Mouse (Mus musculus) left cerebral cortex, adult 6 months (tissue): Measurements from ENCODE around the gene Gm5089. TPM values are rescaled to one million over a fixed set of nuclear protein-coding genes. Genes with fewer than 3 reads are reported as not detected.

ENCODE experiments used
- long read RNA-seq, 2 experiments: library from polyadenylated mRNA; unstranded; transcript quantifications; one replicate each; pipeline ENCODE4 v2.0.0; 2019 to 2020
- polyA plus RNA-seq: library from polyadenylated mRNA; unstranded; fragments of <200 nt; fragmentation: Nextera tagmentation; gene quantifications from 2 replicates; pipeline ENCODE4 v1.2.3, GENCODE M21; 2021

The Gm5089 gene
- polyA plus RNA-seq, result not detected in 2 replicates
- long read RNA-seq, experiment 1, result 0 reads
- long read RNA-seq, experiment 2, result 0 reads

GRCm38 (mm10) chr14:122450496-122451382 lies at the start of gene Gm5089:
Gm5089 (minus strand) TSS chr14:122451115.

GRCm38 (mm10) chr14:122490441-122491328 lies 39.8 kb upstream of the Gm5089 start, which contains the start of gene Gm10837:
Gm10837 (plus strand) TSS chr14:122490586.

DNA sequence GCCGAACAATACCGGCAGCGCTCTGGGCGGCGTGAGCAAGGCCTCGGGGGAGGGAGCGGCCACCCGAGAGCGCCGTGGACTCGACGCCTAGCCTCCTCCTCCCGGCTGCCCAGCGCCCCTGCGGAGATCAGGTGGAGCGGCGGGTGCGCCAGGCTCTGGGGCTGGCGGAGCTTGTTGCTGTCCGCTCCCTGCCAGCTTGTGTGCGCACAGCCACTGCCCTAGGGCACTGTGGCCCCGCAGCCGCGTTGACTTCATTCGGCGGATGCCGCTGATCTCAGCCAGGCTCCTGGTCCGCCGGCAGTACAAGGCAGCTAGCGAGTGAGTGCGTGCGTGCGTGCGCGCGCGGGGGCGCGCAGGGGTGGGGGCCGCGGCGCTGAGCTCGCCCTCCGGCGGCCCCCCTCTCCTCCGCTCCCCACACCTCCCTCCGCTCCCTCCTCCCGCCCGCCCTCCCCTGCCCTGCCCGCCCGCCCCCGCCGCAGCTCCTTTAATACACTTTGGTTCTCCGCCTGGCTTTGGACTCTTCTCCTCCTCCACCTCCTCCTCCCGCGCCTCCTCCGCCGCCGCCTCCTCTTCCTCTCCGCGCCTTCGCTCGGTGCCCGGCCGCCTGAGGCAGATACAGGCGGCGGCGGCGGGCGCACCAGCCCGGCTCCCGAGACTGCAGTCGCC lies 24.1 kb upstream of the Gm5089 start, which contains the start of gene Zic2:
Gene Zic2, plus strand, starts transcription at position 545 of the 666 bp plus-strand sequence.

DNA sequence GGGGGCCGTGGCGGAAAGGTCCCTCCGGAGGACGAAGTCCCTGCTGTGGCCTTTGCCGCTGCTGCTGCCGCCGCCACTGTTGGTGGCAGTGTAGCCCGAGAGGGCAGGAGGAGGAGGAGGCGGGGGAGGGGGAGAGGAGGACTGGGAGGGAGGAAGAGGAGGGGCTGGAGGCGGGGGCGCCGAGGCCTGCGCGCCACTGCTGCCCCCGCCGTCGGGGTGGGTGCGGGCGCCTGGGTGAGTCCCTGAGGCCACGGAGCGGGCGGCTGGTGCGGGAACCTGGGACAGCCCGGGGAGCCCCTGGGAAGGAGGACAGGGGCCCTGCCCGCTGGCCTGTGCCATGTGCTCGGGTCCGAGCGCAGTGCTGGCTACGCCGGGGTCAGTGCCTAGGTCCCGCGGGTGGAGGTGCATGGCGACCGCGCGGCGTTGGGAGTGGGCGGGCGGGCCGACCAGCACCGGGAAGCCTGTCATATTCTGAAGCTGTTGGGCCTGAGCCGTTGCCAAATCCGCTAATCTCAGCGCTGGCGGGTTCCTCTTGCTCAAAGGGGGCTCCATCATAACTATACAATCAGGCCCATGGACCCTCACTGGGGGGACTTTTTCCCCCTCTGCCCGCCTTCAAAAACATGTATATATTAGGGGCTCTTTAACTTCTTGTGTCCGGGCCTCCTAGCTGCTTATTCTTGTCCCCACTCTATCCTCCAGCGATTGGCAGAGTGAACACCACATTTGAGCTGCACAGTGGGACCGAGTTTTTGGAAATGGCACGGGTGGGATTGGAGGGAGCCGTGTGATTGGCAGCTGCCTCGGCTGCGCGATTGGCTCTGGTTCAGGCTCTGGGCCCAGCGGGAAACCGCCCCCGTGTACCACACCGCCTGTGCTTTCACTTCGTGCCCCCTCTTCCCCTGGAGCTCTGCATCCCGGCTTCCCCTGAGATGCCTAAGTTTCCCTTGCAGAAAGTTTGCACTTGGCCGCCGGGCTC lies 14.1 kb upstream of the Gm5089 start, which contains the start of gene Zic5:
Gene Zic5, minus strand, starts transcription at position 915 of the 979 bp plus-strand sequence.

Other genes starting within 250 kb of the Gm5089 start
- 1.1 and 1.2 TPM in 2 replicates for gene Zic5, start 14.6 kb upstream of the Gm5089 start, polyA plus RNA-seq
- gene Zic2, start 24.3 kb upstream of the Gm5089 start, polyA plus RNA-seq, result 2.0 and 4.1 TPM in 2 replicates
- not detected in 2 replicates for gene Gm10837, start 39.5 kb upstream of the Gm5089 start, polyA plus RNA-seq
- gene Pcca, start 83.2 kb upstream of the Gm5089 start, polyA plus RNA-seq, result 15.2 and 15.9 TPM in 2 replicates